Mouse (Mus musculus) ES-E14 (cell line): ENCODE results near the gene Dnase2b. TPM values are rescaled to one million over a fixed set of nuclear protein-coding genes. Genes with fewer than 3 reads are reported as not detected.

Source experiments
- DNase-seq: peaks from one replicate; pipeline ENCODE4 v3.0.0-alpha.2; 2013; ENCODE audit warnings: low read depth, low spot score
- H3K27ac ChIP-seq: 2 replicates; pipeline ENCODE4 v1.5.1; 2012; ENCODE audit warnings: low read depth, mild to moderate bottlenecking, low read length, moderate library complexity, mixed read lengths; ENCODE audit not compliant: poor library complexity, insufficient read depth, severe bottlenecking
- H3K36me3 ChIP-seq: 2 replicates; pipeline ENCODE4 v1.6.1; 2012; ENCODE audit warnings: mild to moderate bottlenecking, low read length, moderate library complexity, mixed read lengths; ENCODE audit not compliant: control insufficient read depth, poor library complexity, insufficient read depth, severe bottlenecking
- H3K4me1 ChIP-seq, 2 experiments: fragments of 150-350 bp in 1 of 2; sonication (generic) in 1 of 2; 2 replicates each; pipeline ENCODE4 v1.6.1; 2012; ENCODE audit warnings: low read length in 2 of 2, mild to moderate bottlenecking in 1 of 2, mixed read lengths in 1 of 2; ENCODE audit not compliant: control insufficient read depth in 2 of 2, insufficient read depth in 2 of 2, poor library complexity in 1 of 2
- H3K4me3 ChIP-seq, 2 experiments: fragments of 150-350 bp in 1 of 2; sonication (generic) in 1 of 2; 2 replicates each; pipeline ENCODE4 v1.5.1; 2012; ENCODE audit warnings: low read length in 2 of 2, low read depth in 1 of 2, mild to moderate bottlenecking in 1 of 2, mixed read lengths in 1 of 2; ENCODE audit not compliant: insufficient read depth in 1 of 2, poor library complexity in 1 of 2, severe bottlenecking in 1 of 2
- H3K9ac ChIP-seq: 2 replicates; pipeline ENCODE4 v1.6.1; 2012; ENCODE audit warnings: low read depth, mild to moderate bottlenecking, low read length, mixed read lengths; ENCODE audit not compliant: poor library complexity, insufficient read depth, severe bottlenecking
- H3K9me3 ChIP-seq: fragments of 150-350 bp; sonication (generic); 2 replicates; pipeline ENCODE4 v1.6.1; 2012; ENCODE audit warnings: low read depth, mild to moderate bottlenecking, low read length; ENCODE audit not compliant: control insufficient read depth, insufficient read depth
- CHD2 ChIP-seq: IDR thresholded peaks from 2 replicates; pipeline ENCODE4 v1.6.1; 2014; ENCODE audit warnings: mild to moderate bottlenecking, low read depth, low read length, inconsistent platforms
- HCFC1 ChIP-seq: IDR thresholded peaks from 2 replicates; pipeline ENCODE4 v1.6.1; 2012; ENCODE audit warnings: low read length, inconsistent platforms, borderline replicate concordance; ENCODE audit not compliant: insufficient read depth
- MAFK ChIP-seq: IDR thresholded peaks from 2 replicates; pipeline ENCODE4 v1.6.1; 2014; ENCODE audit warnings: mild to moderate bottlenecking, low read depth, low read length, inconsistent platforms; ENCODE audit not compliant: insufficient read depth
- ZC3H11A ChIP-seq: IDR thresholded peaks from 2 replicates; pipeline ENCODE4 v1.6.1; 2012; ENCODE audit warnings: low read depth, mild to moderate bottlenecking, inconsistent platforms, low read length, borderline replicate concordance
- ZNF384 ChIP-seq: IDR thresholded peaks from 2 replicates; pipeline ENCODE4 v1.6.1; 2012; ENCODE audit warnings: low read depth, low read length, inconsistent platforms
- in situ Hi-C, 2 experiments: fragments of 600-800 bp; cut with MboI; formaldehyde crosslinking; loops; one replicate each; pipeline ENCODE4 v1.15.1; 2025; ENCODE audit warnings: low sequenced_read_pairs in 2 of 2, inconsistent platforms in 1 of 2; ENCODE audit not compliant: unreplicated experiment in 2 of 2
- total RNA-seq: library from RNA; depleted of rRNA; stranded (reverse); fragments of 300-350 nt; gene quantifications from 2 replicates; pipeline ENCODE4 v1.2.3, GENCODE M21; 2012

Dnase2b gene
- total RNA-seq, 1 experiment = not detected

DNA sequence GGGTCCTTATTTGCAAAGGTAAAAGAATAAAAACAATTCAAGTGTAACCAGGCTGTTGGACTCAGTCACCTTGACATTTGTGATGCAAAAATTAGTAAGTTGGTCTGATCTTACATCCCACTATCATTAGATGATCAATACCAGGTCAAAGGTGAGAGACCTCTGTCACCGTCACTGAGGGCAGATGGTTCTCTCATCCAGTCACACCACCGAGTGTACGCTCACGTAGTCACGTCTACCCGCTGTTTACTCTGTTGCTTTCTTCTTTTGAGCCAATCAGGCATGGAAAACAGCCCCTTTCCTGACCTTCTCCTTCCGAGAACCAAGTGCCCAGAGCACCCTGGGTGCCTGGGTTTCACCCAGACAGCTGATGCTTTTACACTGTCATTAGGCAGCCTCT, 24.2 kb downstream of the Dnase2b start:
- TF ChIP-seq MAFK (no peak), HCFC1 (no peak), ZC3H11A (no peak), ZNF384 (no peak), CHD2 (no peak)
- Histone ChIP-seq H3K4me3 (no peak overlapping the region), H3K9ac (no peak overlapping the region), H3K27ac (no peak overlapping the region), H3K4me1 (no peaks in the 10 kb centered on the region), H3K9me3 (no peaks in the 10 kb centered on the region), H3K36me3 (no peaks in the 10 kb centered on the region)
- DNase-seq = no peak
- in situ Hi-C loops = no loop called here

DNA sequence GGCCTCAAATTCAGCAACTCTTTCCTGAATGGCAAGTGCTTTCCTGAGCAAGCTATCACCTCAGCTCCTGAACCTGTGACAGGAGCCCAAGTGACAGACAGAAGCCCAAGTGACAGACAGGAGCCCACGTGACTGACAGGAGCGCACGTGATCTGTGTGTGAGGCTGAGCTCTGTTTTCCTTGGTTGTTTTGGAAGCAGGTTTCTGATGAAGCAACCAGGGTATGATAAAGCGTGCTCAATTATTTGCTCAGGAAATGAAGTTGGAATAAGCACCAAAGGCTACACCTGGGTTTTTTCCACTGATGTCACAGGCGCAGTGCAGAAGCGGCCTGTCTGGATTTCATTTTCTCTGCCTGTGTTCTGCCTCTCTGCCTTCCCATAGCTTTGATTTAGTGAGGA, 25.9 kb downstream of the Dnase2b start:
- H3K9ac ChIP-seq = no peak overlapping the region
- no peaks in the 10 kb centered on the region for H3K9me3 ChIP-seq
- no peak overlapping the region for H3K27ac ChIP-seq
- no peaks in the 10 kb centered on the region for H3K36me3 ChIP-seq
- DNase-seq = no peak
- H3K4me3 ChIP-seq = no peak overlapping the region
- TF ChIP-seq MAFK (no peak), ZC3H11A (no peak), HCFC1 (no peak), ZNF384 (no peak), CHD2 (no peak)
- in situ Hi-C loops = no loop called here
- no peaks in the 10 kb centered on the region for H3K4me1 ChIP-seq

- in situ Hi-C loops = no loop called here
- no peak for DNase-seq
Observed at GRCm38 (mm10) chr3:146586616-146587015, 28.8 kb downstream of the Dnase2b start.

GRCm38 (mm10) chr3:146583908-146584307, 31.5 kb downstream of the Dnase2b start:
- DNase-seq = no peak
- Histone ChIP-seq H3K4me3 (no peak overlapping the region), H3K9me3 (no peaks in the 10 kb centered on the region), H3K9ac (no peak overlapping the region), H3K27ac (no peak overlapping the region), H3K4me1 (no peaks in the 10 kb centered on the region), H3K36me3 (no peaks in the 10 kb centered on the region)
- in situ Hi-C loops = no loop called here
- TF ChIP-seq ZNF384 = no peak
- no peak for TF ChIP-seq MAFK
- no peak for TF ChIP-seq CHD2
- TF ChIP-seq ZC3H11A = no peak

More at GRCm38 (mm10) chr3:146586616-146587015, 28.8 kb downstream of the Dnase2b start:
- no peak overlapping the region for H3K4me3 ChIP-seq
- no peak overlapping the region for H3K27ac ChIP-seq
- H3K36me3 ChIP-seq = no peaks in the 10 kb centered on the region
- H3K9ac ChIP-seq = no peak overlapping the region
- TF ChIP-seq ZC3H11A (no peak), CHD2 (no peak), HCFC1 (no peak), MAFK (no peak), ZNF384 (no peak)
- H3K9me3 ChIP-seq = no peaks in the 10 kb centered on the region
- H3K4me1 ChIP-seq = no peaks in the 10 kb centered on the region

DNA sequence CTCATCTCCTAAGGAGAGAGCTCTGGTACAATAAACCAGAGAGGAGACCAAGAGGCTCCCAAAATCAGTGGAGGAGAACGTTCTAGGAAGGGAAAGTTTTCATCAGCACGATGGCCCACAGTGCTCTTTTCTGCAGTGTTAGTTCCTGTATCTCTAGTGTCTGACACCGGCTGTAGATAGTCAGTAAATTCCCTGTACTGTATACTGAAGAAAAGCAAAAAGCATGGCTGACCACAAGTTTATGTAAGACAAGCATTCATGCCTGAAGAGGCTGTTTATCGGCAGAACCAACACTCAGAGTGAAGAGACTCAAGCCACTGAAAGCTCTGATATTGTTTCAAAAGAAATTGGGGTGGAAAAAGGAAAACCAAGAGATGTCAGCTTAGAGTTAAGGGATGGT, 31.9 kb downstream of the Dnase2b start:
- no peaks in the 10 kb centered on the region for H3K4me1 ChIP-seq
- in situ Hi-C loops = no loop called here
- DNase-seq = no peak
- no peak overlapping the region for H3K4me3 ChIP-seq
- no peak overlapping the region for H3K27ac ChIP-seq
- H3K9ac ChIP-seq = no peak overlapping the region
- no peaks in the 10 kb centered on the region for H3K36me3 ChIP-seq
- H3K9me3 ChIP-seq = no peaks in the 10 kb centered on the region
- TF ChIP-seq ZC3H11A = no peak
- TF ChIP-seq MAFK = no peak
